8 mouse cellular contexts compared by ENCODE assay signal in the genomic region with DNA sequence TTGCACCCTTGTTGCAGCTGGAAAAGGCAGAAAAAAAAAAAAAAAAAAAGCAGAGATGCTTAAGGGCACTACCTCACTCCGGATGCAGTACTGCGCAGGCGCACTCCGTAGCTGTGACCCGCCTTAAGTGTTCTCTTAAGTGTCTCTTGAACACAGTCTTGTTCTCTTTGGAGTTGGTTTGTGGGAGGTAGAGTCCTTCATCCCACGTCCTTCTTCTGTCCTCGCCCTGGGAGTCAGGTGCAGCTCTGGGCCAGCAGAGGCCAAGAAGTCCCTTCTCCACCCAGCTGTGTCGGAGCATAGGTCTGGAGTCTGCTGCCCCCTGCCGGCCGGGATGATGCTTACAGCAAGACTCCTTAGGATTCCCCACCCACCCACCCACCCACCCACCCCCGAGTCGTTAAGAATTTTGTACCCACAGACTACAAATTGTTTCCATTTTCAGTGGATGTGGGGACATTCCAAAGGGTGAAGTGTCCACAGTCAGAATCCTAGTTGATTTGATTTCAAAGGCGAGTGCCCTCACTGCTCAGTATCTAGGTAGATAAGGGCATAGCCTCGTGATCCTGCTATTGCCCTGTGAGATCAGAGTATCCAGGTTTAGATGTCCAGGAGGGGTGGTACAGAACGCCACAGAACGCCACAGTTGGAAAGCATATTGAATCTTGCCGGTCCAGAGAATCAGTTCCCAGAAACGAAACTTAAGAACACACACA. TPM values are rescaled to one million over a fixed set of nuclear protein-coding genes. Genes with fewer than 3 reads are reported as not detected.
DNase-seq lines count a peak whose midpoint lies in the region; ATAC-seq and TF ChIP-seq lines count a peak whose summit lies in the region.

No protein-coding gene starts in this region.

- H3K9me3 ChIP-seq in G1E (replicated peaks), result no peaks in the 10 kb centered on the region
- H3K9me3 ChIP-seq in forebrain, postnatal 0 days (ENCODE audit: low read length), result no peaks in the 10 kb centered on the region
- no peaks in the 10 kb centered on the region for H3K9me3 ChIP-seq in lung, embryonic 14.5 days (ENCODE audit: low read depth, low read length)

- peaks cover 20% of the 10 kb centered on the region; the same call in 1 of the 2 replicates for H3K4me1 ChIP-seq in G1E (ENCODE audit: insufficient read depth, low read depth, low read length)
- no peaks in the 10 kb centered on the region for H3K4me1 ChIP-seq in forebrain, postnatal 0 days (ENCODE audit: insufficient read depth)
- H3K4me1 ChIP-seq in lung, embryonic 14.5 days (ENCODE audit: insufficient read depth), result no peaks in the 10 kb centered on the region

- ATAC-seq in G1E (ENCODE audit: extremely low read depth, insufficient number of reproducible peaks, low FRiP score, poor library complexity, severe bottlenecking), result peak; percentile 37
- ATAC-seq in forebrain, postnatal 0 days, result peak; percentile 65
- peak; percentile 81 to 83 for ATAC-seq in hematopoietic stem cell, adult 5-6 weeks (replicated peaks in 1 of 2; ENCODE audit: insufficient read depth in 1 of 2, low FRiP score in 2 of 2, low TSS enrichment in 1 of 2, low read depth in 1 of 2, poor library complexity in 2 of 2, severe bottlenecking in 2 of 2)
- ATAC-seq in lung, embryonic 14.5 days (ENCODE audit: insufficient read depth), result peak; percentile 89
- peak; percentile 66 for ATAC-seq in neutrophil, adult 5-6 weeks (ENCODE audit: extremely low read depth, insufficient number of reproducible peaks, low FRiP score, poor library complexity, severe bottlenecking)

- H3K36me3 ChIP-seq in G1E (replicated peaks), result no peaks in the 10 kb centered on the region
- H3K36me3 ChIP-seq in forebrain, postnatal 0 days (ENCODE audit: insufficient read depth), result no peaks in the 10 kb centered on the region
- no peaks in the 10 kb centered on the region for H3K36me3 ChIP-seq in lung, embryonic 14.5 days (ENCODE audit: insufficient read depth)

- H3K27ac ChIP-seq in forebrain, postnatal 0 days (ENCODE audit: low read depth, low read length), result no peak overlapping the region
- H3K27ac ChIP-seq in layer of hippocampus, adult 2 months, result no peak overlapping the region
- H3K27ac ChIP-seq in lung, embryonic 14.5 days (ENCODE audit: low read depth), result no peak overlapping the region

- TF ChIP-seq CTCF in G1E (IDR thresholded peaks at IDR 0.05; ENCODE audit: low read depth, low read length), result peak; percentile 21; the same call in 1 of the 2 replicates
- peak; percentile 59 for TF ChIP-seq CTCF in forebrain, postnatal 0 days (IDR thresholded peaks at IDR 0.05; ENCODE audit: low read depth)
- TF ChIP-seq CTCF in layer of hippocampus, adult 2 months (conservative IDR thresholded peaks at IDR 0.05), result peak; percentile 80
- peak; percentile 74 for TF ChIP-seq CTCF in lung, embryonic 14.5 days (IDR thresholded peaks at IDR 0.05; ENCODE audit: low read depth)

- DNase-seq in G1E (ENCODE audit: low spot score), result peak; percentile 31
- DNase-seq in cerebellum, adult 11-12 months, result peak; percentile 17
- peak; percentile 55 for DNase-seq in forebrain, postnatal 0 days
- DNase-seq in layer of hippocampus, adult 2 months (ENCODE audit: low spot score in 2 of 2), result peak; percentile 27 to 76
- DNase-seq in lung, embryonic 14.5 days, result peak; percentile 88
- DNase-seq in testis, postnatal 14 days (ENCODE audit: low spot score), result peak; percentile 67

- WGBS in forebrain, postnatal 0 days, result 31% methylated on average over 18 of the region's 18 CpGs
- WGBS in lung, embryonic 14.5 days, result 26% methylated on average over 18 of the region's 18 CpGs

- H3K4me2 ChIP-seq in forebrain, postnatal 0 days (ENCODE audit: low read depth), result peak overlapping the region; percentile 41
- H3K4me2 ChIP-seq in lung, embryonic 14.5 days, result peak overlapping the region; percentile 71

- H3K4me3 ChIP-seq in G1E (ENCODE audit: low read depth, low read length), result no peak overlapping the region
- H3K4me3 ChIP-seq in forebrain, postnatal 0 days (ENCODE audit: low read depth, low read length), result peak overlapping the region; percentile 11; the same call in 1 of the 2 replicates
- H3K4me3 ChIP-seq in layer of hippocampus, adult 2 months, result peak overlapping the region; percentile 44
- H3K4me3 ChIP-seq in lung, embryonic 14.5 days (ENCODE audit: low read depth, low read length), result peak overlapping the region; percentile 30

- no peak overlapping the region for H3K9ac ChIP-seq in forebrain, postnatal 0 days
- H3K9ac ChIP-seq in lung, embryonic 14.5 days, result peak overlapping the region; percentile 38

- H3K27me3 ChIP-seq in G1E (ENCODE audit: insufficient read depth, low read length), result peaks cover 23% of the 10 kb centered on the region
- no peaks in the 10 kb centered on the region for H3K27me3 ChIP-seq in forebrain, postnatal 0 days (ENCODE audit: insufficient read depth, low read length)
- no peaks in the 10 kb centered on the region for H3K27me3 ChIP-seq in lung, embryonic 14.5 days (ENCODE audit: insufficient read depth, low read length)

RNA-seq across cellular contexts. Expression of a gene that starts 31.1 kb away (rescaled TPM):
- total RNA-seq in G1E (2014; fragmentation: Nextera tagmentation) (1.2 TPM in 1 of 2 replicates, not detected in the other), G1E (2017) (0.17 and 0.27 TPM in 2 replicates)
- not detected in 2 replicates for polyA plus RNA-seq in G1E (2012)
- total RNA-seq in forebrain, postnatal 0 days (2014; rRNA removed), result not detected in 2 replicates
- polyA plus RNA-seq in forebrain, postnatal 0 days (2015; fragmentation: Nextera tagmentation; extraction: Ambion mirVana), result 0.35 and 0.36 TPM in 2 replicates
- total RNA-seq in hematopoietic stem cell, adult 5-6 weeks (2017), result 1.6 TPM in 1 of 2 replicates, not detected in the other
- total RNA-seq in layer of hippocampus, adult 2 months (2021), result 1 to 10 TPM; 1.1 to 1.4 TPM
- 0.45 and 0.55 TPM in 2 replicates for polyA plus RNA-seq in lung, embryonic 14.5 days (2014; fragmentation: Nextera tagmentation; extraction: Ambion mirVana)
- not detected in 2 replicates for total RNA-seq in neutrophil, adult 5-6 weeks (2017)

RNA-seq across cellular contexts. Expression of a gene that starts 53.1 kb away (rescaled TPM):
- total RNA-seq in G1E (2014; fragmentation: Nextera tagmentation) (1.7 and 3.5 TPM in 2 replicates), G1E (2017) (4.0 and 4.9 TPM in 2 replicates)
- polyA plus RNA-seq in G1E (2012), result 0.30 and 0.50 TPM in 2 replicates
- total RNA-seq in forebrain, postnatal 0 days (2014; rRNA removed), result 14.8 and 16.6 TPM in 2 replicates
- polyA plus RNA-seq in forebrain, postnatal 0 days (2015; fragmentation: Nextera tagmentation; extraction: Ambion mirVana), result 26.3 and 26.8 TPM in 2 replicates
- total RNA-seq in hematopoietic stem cell, adult 5-6 weeks (2017), result 2.4 and 9.8 TPM in 2 replicates
- total RNA-seq in layer of hippocampus, adult 2 months (2021), result 10 to 100 TPM; 21.9 to 28.9 TPM
- 8.4 and 8.9 TPM in 2 replicates for polyA plus RNA-seq in lung, embryonic 14.5 days (2014; fragmentation: Nextera tagmentation; extraction: Ambion mirVana)
- total RNA-seq in neutrophil, adult 5-6 weeks (2017), result 0.37 and 2.2 TPM in 2 replicates

Comparison
In these comparisons a context has a peak if more than half of its experiments do, and no peak if none do; other contexts are left out.
1. ATAC-seq: peak in every context shown above with its lines; median percentile 89 in lung, embryonic 14.5 days; 82 in hematopoietic stem cell, adult 5-6 weeks; 66 in neutrophil, adult 5-6 weeks; 65 in forebrain, postnatal 0 days; 37 in G1E.
2. DNase-seq: peak in every context shown above with its lines; median percentile 88 in lung, embryonic 14.5 days; 67 in testis, postnatal 14 days; 55 in forebrain, postnatal 0 days; 52 in layer of hippocampus, adult 2 months; 31 in G1E; 17 in cerebellum, adult 11-12 months.
3. CTCF ChIP-seq: peak in every context shown above with its lines; median percentile 80 in layer of hippocampus, adult 2 months; 74 in lung, embryonic 14.5 days; 59 in forebrain, postnatal 0 days; 21 in G1E.